Mouse (Mus musculus) gastrocnemius, postnatal 4 days (tissue): ENCODE results near the gene Adrm1. TPM values are rescaled to one million over a fixed set of nuclear protein-coding genes. Genes with fewer than 3 reads are reported as not detected.

Source experiments
- DNase-seq, 2 experiments: peaks; one replicate each; pipeline ENCODE4 v3.0.0; 2021 to 2022; ENCODE audit warnings: low spot score in 2 of 2, mixed read lengths in 2 of 2
- total RNA-seq, 2 experiments: library from RNA; stranded (reverse); gene quantifications; 2 replicates each; pipeline ENCODE4 v1.2.3; 2021

The Adrm1 gene
- total RNA-seq, 2 experiments from 2014 or later, result 113 to 131 TPM

- peak in 1 of 2 experiments; percentile 63 for DNase-seq
Measured at GRCm38 (mm10) chr2:180184011-180184751, 12.9 kb downstream of the Adrm1 start.

- DNase-seq, result no peak
Measured at GRCm38 (mm10) chr2:180184752-180185109, 13.4 kb downstream of the Adrm1 start.

- DNase-seq, result no peak
Measured at GRCm38 (mm10) chr2:180185686-180186085, 14.4 kb downstream of the Adrm1 start.

- DNase-seq, result no peak
Measured at GRCm38 (mm10) chr2:180187362-180187761, 16.1 kb downstream of the Adrm1 start.

- DNase-seq, result no peak
Measured at GRCm38 (mm10) chr2:180196610-180197322, 25.5 kb downstream of the Adrm1 start.

GRCm38 (mm10) chr2:180197323-180198037 lies 26.2 kb downstream of the Adrm1 start:
- DNase-seq, result no peak

GRCm38 (mm10) chr2:180198782-180199181 lies 27.5 kb downstream of the Adrm1 start:
- DNase-seq, result no peak

- no peak for DNase-seq
Measured at GRCm38 (mm10) chr2:180200681-180201080, 29.4 kb downstream of the Adrm1 start.

- no peak for DNase-seq
Measured at GRCm38 (mm10) chr2:180201303-180201702, 30.0 kb downstream of the Adrm1 start.

GRCm38 (mm10) chr2:180202263-180202662 lies 31.0 kb downstream of the Adrm1 start:
- DNase-seq, result no peak

GRCm38 (mm10) chr2:180202805-180203204 lies 31.5 kb downstream of the Adrm1 start:
- no peak for DNase-seq

GRCm38 (mm10) chr2:180204501-180204900 lies 33.2 kb downstream of the Adrm1 start:
- no peak for DNase-seq

GRCm38 (mm10) chr2:180205083-180205955 lies 34.0 kb downstream of the Adrm1 start:
- no peak for DNase-seq

GRCm38 (mm10) chr2:180205956-180206280 lies 34.6 kb downstream of the Adrm1 start:
- no peak for DNase-seq

GRCm38 (mm10) chr2:180207840-180208239 lies 36.6 kb downstream of the Adrm1 start:
- DNase-seq, result peak in 1 of 2 experiments; percentile 69

- no peak for DNase-seq
Measured at GRCm38 (mm10) chr2:180208976-180209375, 37.7 kb downstream of the Adrm1 start.

- no peak for DNase-seq
Measured at GRCm38 (mm10) chr2:180212255-180212654, 41.0 kb downstream of the Adrm1 start.

- DNase-seq, result no peak
Measured at GRCm38 (mm10) chr2:180214352-180214978, 43.2 kb downstream of the Adrm1 start.

GRCm38 (mm10) chr2:180215011-180215461 lies 43.8 kb downstream of the Adrm1 start:
- no peak for DNase-seq

GRCm38 (mm10) chr2:180215951-180216350 lies 44.7 kb downstream of the Adrm1 start:
- DNase-seq, result no peak

GRCm38 (mm10) chr2:180216921-180217320 lies 45.6 kb downstream of the Adrm1 start:
- no peak for DNase-seq
